Mouse (Mus musculus) left cerebral cortex, postnatal 10 days (tissue): Measurements from ENCODE around the gene Bdp1. TPM values are rescaled to one million over a fixed set of nuclear protein-coding genes. Genes with fewer than 3 reads are reported as not detected.

Experiments
- DNase-seq, 2 experiments: peaks; one replicate each; pipeline ENCODE4 v3.0.0; 2021 to 2022; ENCODE audit warnings: low spot score in 2 of 2, mixed read lengths in 1 of 2; ENCODE audit errors: extremely low spot score in 1 of 2
- intact Hi-C: fragments of 180-260 bp; cut with DNase I; formaldehyde crosslinking; loops from one replicate; pipeline ENCODE4 v1.15.1; 2025
- total RNA-seq, 2 experiments: library from RNA; stranded (reverse); gene quantifications; 2 replicates each; pipeline ENCODE4 v1.2.3; 2021

Bdp1 gene
- total RNA-seq, 2 experiments from 2014 or later = 35.1 to 40.3 TPM

DNA sequence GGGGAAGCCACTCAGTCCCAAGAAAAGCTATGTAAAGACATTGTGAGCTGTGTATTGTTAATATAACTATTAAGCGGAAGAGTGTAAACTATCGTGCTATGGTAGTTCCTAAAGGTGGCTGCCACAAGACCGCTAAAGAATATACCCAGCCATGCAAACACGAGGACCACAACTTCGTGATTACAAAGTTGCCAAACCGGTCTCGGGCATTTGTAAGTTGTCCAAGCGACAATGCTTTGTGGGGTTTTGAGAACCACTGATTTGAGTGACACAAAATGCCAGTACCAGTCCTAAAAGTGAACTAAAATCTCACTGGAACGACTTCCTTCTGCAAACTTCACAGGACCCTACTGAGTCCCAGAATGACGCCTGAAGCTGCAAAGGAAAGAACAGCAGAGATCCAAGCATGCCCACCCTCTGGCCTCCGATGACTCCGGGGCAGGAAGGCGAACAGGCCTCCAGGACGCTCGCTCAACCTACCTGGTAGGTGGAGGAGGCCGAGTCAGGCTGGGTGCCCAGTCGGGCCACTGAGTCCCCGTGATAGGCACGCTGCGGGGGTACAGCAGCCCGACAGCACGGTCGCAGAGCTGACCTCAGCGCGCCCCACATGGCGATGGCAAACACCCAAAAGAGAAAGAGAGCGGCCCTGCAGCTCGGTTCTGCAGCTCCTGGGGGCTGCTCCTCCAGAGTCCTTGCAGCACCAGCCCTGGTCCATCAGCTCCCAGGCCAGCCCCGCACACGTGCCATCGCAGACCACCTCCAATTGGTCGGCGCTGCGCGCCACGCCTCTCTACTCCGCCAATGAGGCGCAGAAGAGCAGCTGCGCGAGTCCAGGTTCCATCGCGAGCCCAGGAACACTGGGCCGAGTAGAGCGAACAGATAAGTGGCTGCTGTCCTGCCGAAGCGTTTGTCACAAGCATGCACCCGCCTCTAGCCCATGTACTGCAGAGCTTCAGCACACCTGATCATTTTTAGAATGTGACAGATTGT lies 88.7 kb downstream of the Bdp1 start, which contains the start of gene Mccc2:
Gene Mccc2 (minus strand): TSS at position 734 of the 990 bp plus-strand sequence.
- intact Hi-C loops = loop anchor here (5.0 kb wide), 1 partner anchor 658 kb away; no protein-coding TSS in a partner anchor

DNA sequence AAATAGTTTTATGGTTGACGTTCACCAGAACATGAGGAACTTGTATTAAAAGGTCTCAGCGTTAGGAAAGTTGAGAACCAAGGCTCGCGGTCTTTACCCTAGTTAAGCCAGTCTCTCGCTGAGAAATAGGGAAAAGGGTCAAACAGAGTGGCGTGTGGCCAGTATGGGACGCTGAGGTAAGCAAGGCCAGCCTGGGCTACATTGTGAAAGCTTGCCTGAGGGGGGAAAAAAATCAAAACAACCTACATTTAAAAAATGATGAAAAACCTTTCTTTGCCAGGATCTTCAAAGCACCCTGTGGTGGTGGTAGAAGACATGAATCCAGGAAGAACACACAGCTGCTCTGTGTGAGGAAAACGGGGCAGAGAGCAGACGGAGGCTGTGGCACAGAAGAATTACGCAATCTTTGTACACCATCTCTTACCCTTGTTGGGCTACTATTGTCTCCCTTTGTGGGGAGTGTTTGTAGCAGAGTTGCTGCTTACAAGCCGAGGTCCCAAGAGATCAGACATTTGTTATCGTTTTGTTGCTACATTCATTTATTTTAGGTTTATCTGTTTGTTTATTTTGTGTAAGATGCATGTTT lies 97.9 kb downstream of the Bdp1 start:
- intact Hi-C loops = no loop called here
- DNase-seq = no peak

More for the DNA sequence above, 88.7 kb downstream of the Bdp1 start, which contains the start of gene Mccc2:
- DNase-seq = peak; percentile 78 to 93

GRCm38 (mm10) chr13:100001790-100002196 lies 102.1 kb downstream of the Bdp1 start:
- intact Hi-C loops = loop anchor here (5.0 kb wide), 1 partner anchor 139 kb away; no protein-coding TSS in a partner anchor
- DNase-seq = peak; percentile 68 to 83

GRCm38 (mm10) chr13:99999078-99999477 lies 104.8 kb downstream of the Bdp1 start:
- intact Hi-C loops = no loop called here
- DNase-seq = no peak

- intact Hi-C loops = no loop called here
- no peak for DNase-seq
Observed at GRCm38 (mm10) chr13:99998099-99998498, 105.8 kb downstream of the Bdp1 start.

DNA sequence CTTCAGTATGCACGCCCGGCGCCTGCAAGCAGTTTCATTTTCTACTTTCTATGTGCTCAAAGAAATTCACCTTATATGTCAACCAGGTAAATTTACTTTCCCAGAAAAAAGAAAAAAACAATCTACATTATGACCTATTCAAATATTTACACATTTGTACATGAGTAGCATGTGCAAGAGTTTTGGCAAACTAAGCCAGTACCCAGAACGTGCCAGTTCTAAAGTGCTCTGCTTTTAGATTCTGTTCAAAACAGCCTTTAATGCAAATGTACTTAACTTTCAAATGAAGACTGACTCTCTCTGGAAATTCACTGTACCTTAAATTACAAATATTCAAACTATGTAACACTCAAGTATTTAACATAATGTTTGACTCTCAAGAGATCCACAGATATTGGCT lies 114.3 kb downstream of the Bdp1 start:
- intact Hi-C loops = no loop called here

GRCm38 (mm10) chr13:99983320-99983719 lies 120.5 kb downstream of the Bdp1 start:
- DNase-seq = no peak
- intact Hi-C loops = no loop called here

More for the DNA sequence above, 114.3 kb downstream of the Bdp1 start:
- DNase-seq = no peak

- DNase-seq = no peak
- intact Hi-C loops = no loop called here
Observed at GRCm38 (mm10) chr13:99979406-99979805, 124.5 kb downstream of the Bdp1 start.

GRCm38 (mm10) chr13:99970089-99970488 lies 133.8 kb downstream of the Bdp1 start:
- no peak for DNase-seq
- intact Hi-C loops = no loop called here

Other genes with a start within 250 kb of the Bdp1 start
- 10 to 100 TPM; 33.0 to 35.6 TPM for gene Cartpt, start 203.0 kb downstream of the Bdp1 start, total RNA-seq
- 10 to 100 TPM; 28.6 to 30.6 TPM for gene Mccc2, start 88.4 kb downstream of the Bdp1 start, total RNA-seq
- gene Serf1, start 3.9 kb upstream of the Bdp1 start, total RNA-seq = 10 to 100 TPM; 51.3 to 52.2 TPM
- 10 to 100 TPM; 33.2 to 38.9 TPM for gene Smn1, start 20.8 kb upstream of the Bdp1 start, total RNA-seq
- under 1 TPM; 0.21 to 0.47 TPM for gene Naip2, start 98.0 kb upstream of the Bdp1 start, total RNA-seq
- gene Naip5, start 142.3 kb upstream of the Bdp1 start, total RNA-seq = under 1 TPM; 0.22 to 0.32 TPM
- under 1 TPM; 0.24 to 0.26 TPM for gene Naip6, start 213.6 kb upstream of the Bdp1 start, total RNA-seq